Mouse (Mus musculus) intestine, postnatal 0 days (tissue): Measurements from ENCODE around the gene Olfr1161. TPM values are rescaled to one million over a fixed set of nuclear protein-coding genes. Genes with fewer than 3 reads are reported as not detected.
A peak's percentile ranks its signal among the peaks of the same experiment; 100 is the strongest.
"Not testable (repeated sequence)": the region's sequence is repeated elsewhere in the genome, so short reads cannot be mapped to it uniquely, and the experiment has no call there.

Source experiments
- ATAC-seq: fragments of 200-750 bp; cut with Nextera tagmentation; 2 replicates; pipeline ENCODE4 v1.8.0; 2017; ENCODE audit warnings: mild to moderate bottlenecking, moderate TSS enrichment, moderate library complexity
- H3K27ac ChIP-seq: fragments of 300-500 bp; sonication (generic); 2 replicates; pipeline ENCODE4 v1.5.1; 2014; ENCODE audit warnings: mild to moderate bottlenecking, low read depth, low read length, moderate library complexity
- H3K27me3 ChIP-seq: fragments of 300-500 bp; sonication (generic); replicated peaks from 2 replicates; pipeline ENCODE4 v1.6.1; 2014; ENCODE audit warnings: low read length, mixed read lengths; ENCODE audit not compliant: control insufficient read depth, insufficient read depth
- H3K36me3 ChIP-seq: fragments of 300-500 bp; sonication (generic); 2 replicates; pipeline ENCODE4 v1.6.1; 2014; ENCODE audit warnings: mild to moderate bottlenecking, moderate library complexity; ENCODE audit not compliant: control insufficient read depth, insufficient read depth
- H3K4me1 ChIP-seq: fragments of 300-500 bp; sonication (generic); replicated peaks from 2 replicates; pipeline ENCODE4 v1.6.1; 2014; ENCODE audit warnings: antibody characterized with exemption, low read length, mixed read lengths; ENCODE audit not compliant: control insufficient read depth, insufficient read depth
- H3K4me2 ChIP-seq: fragments of 300-500 bp; sonication (generic); replicated peaks from 2 replicates; pipeline ENCODE4 v1.6.1; 2014; ENCODE audit warnings: low read depth, mild to moderate bottlenecking, moderate library complexity
- H3K4me3 ChIP-seq: fragments of 300-500 bp; sonication (generic); 2 replicates; pipeline ENCODE4 v1.5.1; 2014; ENCODE audit warnings: low read depth, low read length
- H3K9ac ChIP-seq: fragments of 300-500 bp; sonication (generic); 2 replicates; pipeline ENCODE4 v1.6.1; 2014; ENCODE audit warnings: mild to moderate bottlenecking, low read depth, low read length
- H3K9me3 ChIP-seq: fragments of 300-500 bp; sonication (generic); 2 replicates; pipeline ENCODE4 v1.6.1; 2016; ENCODE audit warnings: mixed run types; ENCODE audit not compliant: control insufficient read depth
- CTCF ChIP-seq: sonication (generic); IDR thresholded peaks from 2 replicates; pipeline ENCODE4 v1.5.1; 2016; ENCODE audit warnings: low read depth, mild to moderate bottlenecking, control low read depth, antibody characterized with exemption, moderate library complexity
- WGBS: fragments of 180-500 bp; shearing (Covaris S2); extraction: QIAGEN DNeasy Blood & Tissue Kit; methylation state at CpG from one replicate; pipeline ENCODE4 v1.1.7; 2014; 5-methylcytosine and 5-hydroxymethylcytosine counted together
- polyA plus RNA-seq: library from polyadenylated mRNA; unstranded; fragments of >200 nt; fragmentation: Nextera tagmentation; extraction: Ambion mirVana; gene quantifications from 2 replicates; pipeline ENCODE4 v1.2.1, GENCODE M21; 2015

Gene Olfr1161
- polyA plus RNA-seq, result not detected in 2 replicates

GRCm38 (mm10) chr2:88022474-88022873 lies at the start of gene Olfr1161:
TSS of gene Olfr1161 (plus strand) at chr2:88022774.
- not testable (repeated sequence) for H3K36me3 ChIP-seq, H3K4me1 ChIP-seq, H3K9me3 ChIP-seq, H3K4me3 ChIP-seq, H3K27ac ChIP-seq, ATAC-seq, H3K27me3 ChIP-seq, H3K9ac ChIP-seq, H3K4me2 ChIP-seq
- 69% methylated on average over 1 of the region's 1 CpGs for WGBS

GRCm38 (mm10) chr2:87974563-87974962 lies 48.0 kb upstream of the Olfr1161 start, which contains the start of gene Olfr74:
TSS of gene Olfr74 (minus strand) at chr2:87974663.
- no peak for TF ChIP-seq CTCF

GRCm38 (mm10) chr2:87989813-87990212 lies 32.8 kb upstream of the Olfr1161 start, which contains the start of gene Olfr1158:
TSS of gene Olfr1158 (plus strand) at chr2:87990113.
- H3K4me3 ChIP-seq, result no peak within 1 kb of the TSS
- no peaks in the 10 kb centered on the region for H3K9me3 ChIP-seq
- no peak for TF ChIP-seq CTCF
- H3K9ac ChIP-seq, result no peak within 1 kb of the TSS
- no peak within 1 kb of the TSS for H3K27ac ChIP-seq
- ATAC-seq, result no peak
- H3K36me3 ChIP-seq, result no peaks in the 10 kb centered on the region
- no peak within 1 kb of the TSS for H3K4me2 ChIP-seq
- H3K27me3 ChIP-seq, result no peaks in the 10 kb centered on the region
- no peaks in the 10 kb centered on the region for H3K4me1 ChIP-seq

More at GRCm38 (mm10) chr2:87974563-87974962, 48.0 kb upstream of the Olfr1161 start, which contains the start of gene Olfr74:
- no peaks in the 10 kb centered on the region for H3K27me3 ChIP-seq
- H3K9ac ChIP-seq, result no peak within 1 kb of the TSS
- no peak for ATAC-seq
- H3K4me1 ChIP-seq, result no peaks in the 10 kb centered on the region
- H3K27ac ChIP-seq, result no peak within 1 kb of the TSS
- H3K9me3 ChIP-seq, result no peaks in the 10 kb centered on the region
- no peak within 1 kb of the TSS for H3K4me3 ChIP-seq
- H3K4me2 ChIP-seq, result no peak within 1 kb of the TSS
- WGBS, result 67% methylated on average over 3 of the region's 3 CpGs
- no peaks in the 10 kb centered on the region for H3K36me3 ChIP-seq

GRCm38 (mm10) chr2:88007515-88008318 lies 14.9 kb upstream of the Olfr1161 start, which contains the start of gene Olfr1160:
TSS of gene Olfr1160 (minus strand) at chr2:88008268.
- TF ChIP-seq CTCF, result no peak
- H3K4me1 ChIP-seq, result no peaks in the 10 kb centered on the region
- H3K27me3 ChIP-seq, result no peaks in the 10 kb centered on the region
- ATAC-seq, result peak; percentile 95
- H3K27ac ChIP-seq, result no peak within 1 kb of the TSS
- H3K9ac ChIP-seq, result no peak within 1 kb of the TSS
- H3K9me3 ChIP-seq, result no peaks in the 10 kb centered on the region
- no peak within 1 kb of the TSS for H3K4me3 ChIP-seq
- no peak within 1 kb of the TSS for H3K4me2 ChIP-seq
- H3K36me3 ChIP-seq, result no peaks in the 10 kb centered on the region

- Histone ChIP-seq H3K27me3 (no peaks in the 10 kb centered on the region), H3K4me1 (no peaks in the 10 kb centered on the region), H3K36me3 (no peaks in the 10 kb centered on the region), H3K9me3 (no peaks in the 10 kb centered on the region), H3K4me2 (no peak within 1 kb of the TSS), H3K4me3 (no peak within 1 kb of the TSS), H3K27ac (no peak within 1 kb of the TSS), H3K9ac (no peak within 1 kb of the TSS)
- no peak for ATAC-seq
- TF ChIP-seq CTCF, result no peak
Measured at GRCm38 (mm10) chr2:88037599-88037998, 15.0 kb downstream of the Olfr1161 start, which contains the start of gene Olfr73. TSS of gene Olfr73 (minus strand) at chr2:88037699.

GRCm38 (mm10) chr2:88051029-88051428 lies 28.5 kb downstream of the Olfr1161 start, which contains the start of gene Olfr1162:
TSS of gene Olfr1162 (minus strand) at chr2:88051129.
- H3K9ac ChIP-seq, result no peak within 1 kb of the TSS
- WGBS, result 83% methylated on average over 1 of the region's 1 CpGs
- ATAC-seq, result no peak
- no peak for TF ChIP-seq CTCF
- no peaks in the 10 kb centered on the region for H3K9me3 ChIP-seq
- no peaks in the 10 kb centered on the region for H3K4me1 ChIP-seq
- no peaks in the 10 kb centered on the region for H3K36me3 ChIP-seq
- no peak within 1 kb of the TSS for H3K4me2 ChIP-seq
- H3K27ac ChIP-seq, result no peak within 1 kb of the TSS
- H3K27me3 ChIP-seq, result no peaks in the 10 kb centered on the region
- H3K4me3 ChIP-seq, result no peak within 1 kb of the TSS
